Mouse (Mus musculus): ENCODE data around the gene Olfr314.
"Not testable (repeated sequence)": the region's sequence is repeated elsewhere in the genome, so short reads cannot be mapped to it uniquely, and the experiment has no call there.

Gene Olfr314

GRCm38 (mm10) chr11:58782480-58783089 is at the start of gene Olfr314:
Olfr314 (plus strand) TSS chr11:58782952.
- DNase-seq (ENCODE audit: low spot score): no peak

- DNase-seq (ENCODE audit: low spot score): no peak
These were observed 49.4 kb upstream of the Olfr314 start for GRCm38 (mm10) chr11:58733372-58733771.

DNA sequence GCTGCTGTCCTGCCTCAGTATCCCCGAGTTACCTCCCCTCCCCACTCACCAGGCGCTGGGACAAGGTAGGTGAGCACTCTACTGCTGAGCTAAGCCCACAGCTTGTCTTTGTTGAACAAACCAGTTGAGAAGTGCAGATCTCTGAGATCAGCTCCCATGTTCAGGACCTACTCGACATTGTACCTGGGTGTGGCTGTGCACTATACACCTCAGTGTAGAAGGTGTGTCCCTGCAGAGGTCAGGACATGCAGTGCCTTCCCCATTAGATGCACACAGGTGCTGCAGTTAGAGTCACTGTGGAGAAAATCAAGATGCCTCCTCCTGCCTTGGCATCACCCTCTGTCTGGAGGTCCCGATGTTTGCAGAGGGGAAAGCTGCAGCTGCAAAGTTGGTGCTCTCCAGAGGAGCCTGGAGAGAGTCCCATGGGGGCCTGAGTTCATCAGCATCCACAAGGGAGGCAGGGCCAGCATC is 43.9 kb upstream of the Olfr314 start, which contains the start of gene Olfr317:
Olfr317 (minus strand) TSS at position 421 of the 471 bp plus-strand sequence.
- DNase-seq (ENCODE audit: low spot score): no peak

DNA sequence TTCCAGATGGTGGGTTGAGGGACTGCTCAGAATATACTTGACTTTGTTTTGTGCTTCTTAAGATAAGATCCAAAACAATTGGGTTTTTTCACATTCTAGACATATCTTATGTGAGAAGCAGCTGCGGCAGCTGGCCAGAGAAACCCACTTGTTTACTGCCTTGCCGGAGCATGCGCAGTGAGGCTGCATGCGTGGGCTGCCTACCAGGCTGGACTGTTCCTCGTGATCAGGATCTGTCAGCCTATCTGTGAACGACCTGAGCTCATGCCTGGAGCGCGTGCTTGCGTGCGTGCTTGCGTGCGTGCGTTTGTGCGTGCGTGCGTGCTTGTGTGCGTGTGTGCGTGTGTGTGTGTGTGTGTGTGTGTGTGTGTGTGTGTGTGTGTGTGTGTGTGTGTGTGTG is 31.7 kb upstream of the Olfr314 start:
- not testable (repeated sequence) for DNase-seq (ENCODE audit: low spot score)

- no peak for DNase-seq (ENCODE audit: low spot score)
These were observed 30.3 kb upstream of the Olfr314 start, which contains the start of gene Olfr316 for GRCm38 (mm10) chr11:58752434-58752833. Olfr316 (plus strand) TSS chr11:58752734.

DNA sequence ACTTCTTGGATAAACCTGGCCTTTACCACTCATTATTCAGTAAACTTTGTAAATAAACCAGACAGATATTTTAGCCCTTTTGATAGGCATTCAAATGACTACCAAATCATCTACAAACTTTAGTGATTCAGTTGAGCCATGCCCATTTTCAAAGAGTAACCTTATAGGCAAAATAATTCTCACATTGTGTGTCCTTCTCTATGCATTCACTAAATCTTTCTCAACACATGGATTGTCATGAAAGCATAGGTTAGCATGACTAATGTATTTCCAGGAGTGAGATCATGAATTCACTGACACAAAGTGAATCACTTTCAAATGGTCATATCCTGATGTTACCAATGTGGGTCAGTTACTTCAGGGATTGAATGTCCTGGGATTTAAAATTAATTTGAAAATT is 9.9 kb upstream of the Olfr314 start, which contains the start of gene Olfr315:
Olfr315 (plus strand) TSS at position 301 of the 400 bp plus-strand sequence.
- no peak for DNase-seq (ENCODE audit: low spot score)

DNA sequence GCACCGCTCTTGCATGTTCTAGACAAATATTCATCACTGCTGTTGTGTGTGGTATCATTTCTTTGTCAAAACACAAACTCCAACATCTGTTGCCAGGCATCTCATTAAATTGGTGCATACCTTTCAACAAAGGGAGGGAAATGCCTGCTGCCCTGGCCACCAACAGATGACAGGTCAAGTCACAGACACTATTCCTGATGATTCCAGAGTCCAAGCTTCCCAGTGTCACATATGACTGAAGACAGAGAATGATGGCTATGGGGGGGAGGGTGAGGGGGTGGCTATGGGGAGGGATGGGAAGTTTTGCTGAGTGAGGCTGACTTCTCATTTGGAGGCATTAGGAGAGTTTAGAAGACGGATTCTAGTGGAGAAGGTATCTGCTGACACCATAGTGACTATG is 1.4 kb downstream of the Olfr314 start:
- DNase-seq (ENCODE audit: low spot score): no peak

DNA sequence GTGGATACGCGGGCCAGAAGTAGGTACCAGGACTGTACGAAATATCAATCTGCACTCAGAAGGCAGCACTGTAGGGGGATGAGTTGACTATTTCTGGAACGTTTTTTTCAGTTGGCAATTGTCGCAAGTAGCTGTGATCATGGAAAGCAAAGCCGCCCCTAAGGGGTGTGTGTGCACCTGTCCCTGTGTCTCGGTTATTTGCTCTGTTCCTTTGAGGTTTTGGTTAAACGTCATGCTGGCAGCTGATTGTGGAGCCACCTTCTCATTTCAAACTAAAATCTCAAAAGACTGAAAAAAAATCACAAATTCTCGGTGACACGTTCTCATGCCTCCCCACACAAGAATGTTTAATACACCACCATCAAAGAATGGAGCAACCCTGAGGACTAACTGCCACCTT is 4.9 kb downstream of the Olfr314 start:
- DNase-seq (ENCODE audit: low spot score): no peak

DNA sequence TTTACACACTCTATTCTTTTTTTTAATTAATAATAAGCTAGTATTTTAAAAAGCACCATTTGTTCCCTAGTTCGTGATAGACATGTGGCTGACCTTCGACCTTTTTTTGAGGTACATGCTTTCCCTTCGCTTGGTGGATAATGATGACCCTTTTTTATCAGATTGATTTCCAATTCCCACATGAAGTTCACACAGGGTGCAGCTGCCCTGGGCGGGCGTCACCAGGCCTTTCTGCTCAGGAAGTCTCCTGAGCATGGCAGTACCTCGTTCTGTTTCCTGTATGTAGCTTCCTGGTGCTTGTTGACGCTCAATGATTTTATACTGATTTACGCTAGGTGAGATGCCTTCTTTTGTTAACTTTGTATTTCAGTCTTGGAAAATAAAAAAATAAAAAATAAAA is 5.6 kb downstream of the Olfr314 start:
- no peak for DNase-seq (ENCODE audit: low spot score)

GRCm38 (mm10) chr11:58789532-58789931 is 6.8 kb downstream of the Olfr314 start:
- DNase-seq (ENCODE audit: low spot score): no peak

DNA sequence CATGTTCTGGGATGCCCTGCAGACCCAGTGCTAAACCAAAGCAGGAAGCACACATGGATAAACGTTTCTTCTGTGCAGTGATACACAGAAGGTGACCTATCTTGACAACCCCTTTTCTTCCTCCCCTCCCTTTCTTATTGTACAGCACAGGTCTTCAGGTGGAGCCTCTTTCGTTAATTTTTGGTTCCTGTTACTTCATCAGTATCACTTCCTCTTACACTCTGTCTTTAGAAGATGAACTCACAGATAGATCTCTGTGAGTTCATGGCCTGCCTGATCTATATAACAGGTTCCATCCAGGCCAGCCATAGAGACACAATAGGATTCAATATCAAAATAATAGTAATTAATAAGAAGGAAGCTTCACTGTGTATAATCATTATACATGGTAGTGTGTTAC is 7.3 kb downstream of the Olfr314 start:
- no peak for DNase-seq (ENCODE audit: low spot score)

DNA sequence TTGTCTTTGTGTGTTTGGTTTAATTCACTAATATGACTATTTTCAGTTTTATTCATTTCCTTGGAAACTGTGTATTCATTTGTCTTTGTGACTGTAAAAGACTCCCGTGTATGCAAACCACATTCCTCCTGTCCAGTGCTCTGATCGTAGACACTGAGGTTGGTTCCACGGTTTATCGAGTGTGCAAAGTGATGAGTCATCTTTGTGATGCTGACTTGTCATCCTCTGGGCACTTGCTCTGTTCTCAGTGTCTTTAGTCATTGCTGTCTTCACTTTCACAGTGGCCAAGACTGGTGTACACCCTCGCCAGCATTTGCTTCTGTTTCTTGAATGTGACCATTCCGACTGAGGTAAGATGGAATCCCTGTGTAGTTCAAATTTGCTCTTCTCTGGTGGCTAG is 7.9 kb downstream of the Olfr314 start:
- DNase-seq (ENCODE audit: low spot score): no peak

DNA sequence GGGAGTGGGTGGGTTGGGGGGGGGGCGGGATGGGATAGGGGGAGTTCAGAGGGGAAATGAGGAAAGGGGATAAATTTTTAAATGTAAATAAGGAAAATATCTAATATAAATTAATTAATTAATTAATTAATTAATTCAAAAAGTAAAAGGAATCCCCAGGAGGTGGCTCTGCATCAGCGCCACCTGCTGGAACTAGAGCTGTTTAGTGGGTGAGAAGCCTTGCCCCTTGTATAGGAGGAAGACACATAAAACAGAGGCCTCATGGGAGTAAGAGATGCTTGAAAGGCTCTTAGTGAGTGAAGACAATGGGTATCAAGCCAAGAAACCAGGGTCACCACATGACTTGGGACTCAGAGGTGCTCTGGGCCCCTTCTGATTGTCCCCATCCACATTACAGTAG is 13.1 kb downstream of the Olfr314 start:
- DNase-seq (ENCODE audit: low spot score): no peak

- DNase-seq (ENCODE audit: low spot score): no peak
These were observed 14.1 kb downstream of the Olfr314 start for GRCm38 (mm10) chr11:58796850-58797249.

- no peak for DNase-seq (ENCODE audit: low spot score)
These were observed 17.0 kb downstream of the Olfr314 start for GRCm38 (mm10) chr11:58799747-58800146.

DNA sequence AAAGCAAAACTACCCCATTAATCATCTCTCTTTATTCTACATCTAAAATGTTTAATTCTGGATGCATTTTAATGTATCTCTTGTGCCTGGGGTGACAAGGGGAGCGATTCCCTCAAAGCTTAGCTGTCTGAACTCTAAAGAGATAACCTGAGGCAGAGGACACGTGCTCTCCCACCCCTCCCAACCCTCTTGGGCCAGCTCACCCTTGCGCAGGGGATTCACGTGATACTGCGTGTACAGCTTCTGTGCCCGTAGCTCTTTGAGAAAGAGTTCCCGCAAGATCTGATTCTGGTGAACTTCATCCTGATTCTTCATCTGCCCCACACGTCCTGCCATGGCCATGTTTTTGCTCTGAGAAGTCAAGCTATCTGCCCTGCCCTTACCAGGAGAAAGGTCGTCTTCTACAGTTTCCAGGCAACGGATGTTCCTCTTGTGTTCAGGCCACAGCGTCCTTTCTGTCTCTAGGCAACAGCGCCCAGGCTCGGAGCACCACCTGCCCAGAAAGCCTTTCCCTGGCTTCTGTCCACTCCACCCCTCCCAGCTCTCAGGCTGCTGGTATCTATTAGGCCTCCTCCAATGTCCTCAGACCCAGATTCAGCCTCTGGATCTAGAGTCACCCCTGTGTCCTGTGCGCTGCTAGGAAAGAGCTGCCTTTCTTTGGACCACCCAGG is 18.9 kb downstream of the Olfr314 start, which contains the start of gene Fam183b:
Fam183b (minus strand) TSS at position 403 of the 671 bp plus-strand sequence.
- no peak for DNase-seq (ENCODE audit: low spot score)

DNA sequence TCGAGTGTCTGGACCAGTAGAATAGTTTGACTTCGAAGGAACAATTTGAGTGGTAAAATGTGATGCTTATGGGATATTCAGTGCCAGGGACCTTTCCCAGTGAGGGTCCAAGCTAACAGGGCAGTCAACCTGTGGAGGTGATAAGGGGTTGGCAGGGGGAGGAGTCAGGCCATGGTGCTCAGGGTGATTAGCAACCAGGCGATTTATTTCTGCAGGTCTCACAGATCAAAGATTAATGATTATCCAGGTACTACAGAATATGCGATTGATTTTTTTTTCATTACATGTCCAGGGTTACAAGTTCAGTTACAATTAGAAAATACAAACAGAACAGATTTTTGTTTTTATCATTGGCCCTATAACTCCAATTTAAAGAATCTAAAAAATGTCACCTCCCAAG is 21.1 kb downstream of the Olfr314 start:
- no peak for DNase-seq (ENCODE audit: low spot score)

GRCm38 (mm10) chr11:58804393-58804792 is 21.6 kb downstream of the Olfr314 start:
- DNase-seq (ENCODE audit: low spot score): no peak

DNA sequence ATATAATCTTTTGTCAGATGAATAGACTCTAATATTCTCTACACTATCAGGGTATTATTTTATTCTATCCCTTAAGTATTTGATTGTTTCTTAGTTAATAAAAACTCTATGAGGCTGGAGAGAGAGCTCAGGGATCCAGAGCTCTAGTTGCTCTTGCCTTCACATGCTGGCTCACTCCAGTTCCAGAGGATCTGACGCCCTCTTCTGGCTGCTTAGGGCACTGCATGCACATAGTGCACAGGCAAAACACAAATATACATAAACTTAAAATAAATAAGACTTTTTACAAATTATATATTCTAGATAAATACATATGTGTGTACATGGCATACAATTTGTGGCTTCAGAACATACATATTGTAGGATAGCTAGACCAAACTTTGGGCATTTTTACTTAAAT is 29.2 kb downstream of the Olfr314 start:
- DNase-seq (ENCODE audit: low spot score): no peak

- not testable (repeated sequence) for DNase-seq (ENCODE audit: low spot score)
These were observed 31.9 kb downstream of the Olfr314 start, which contains the start of gene Olfr313 for GRCm38 (mm10) chr11:58814700-58815099. Olfr313 (plus strand) TSS chr11:58815000.

DNA sequence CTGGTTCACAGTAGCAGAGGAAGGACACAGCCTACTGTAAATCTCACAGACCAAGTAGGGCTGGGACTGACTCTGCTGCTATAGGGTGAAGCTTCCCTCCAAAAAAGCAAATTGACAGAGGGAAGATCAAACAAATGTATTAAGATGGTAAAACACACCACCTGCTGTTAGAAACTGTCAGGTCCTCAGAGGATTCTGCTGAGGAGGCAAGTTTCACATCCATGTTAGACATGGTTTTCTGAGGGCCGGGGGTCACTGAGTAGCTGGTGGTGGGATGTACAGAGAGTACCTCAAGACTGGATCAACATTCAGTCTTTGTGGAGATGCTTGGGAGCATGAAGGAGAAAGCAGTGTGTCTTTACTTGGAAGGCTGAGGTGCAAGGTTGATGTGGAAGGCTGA is 32.9 kb downstream of the Olfr314 start:
- DNase-seq (ENCODE audit: low spot score): no peak

- DNase-seq (ENCODE audit: low spot score): not testable (repeated sequence)
These were observed 46.2 kb downstream of the Olfr314 start, which contains the start of gene Olfr312 for GRCm38 (mm10) chr11:58828937-58829336. Olfr312 (plus strand) TSS chr11:58829237.

DNA sequence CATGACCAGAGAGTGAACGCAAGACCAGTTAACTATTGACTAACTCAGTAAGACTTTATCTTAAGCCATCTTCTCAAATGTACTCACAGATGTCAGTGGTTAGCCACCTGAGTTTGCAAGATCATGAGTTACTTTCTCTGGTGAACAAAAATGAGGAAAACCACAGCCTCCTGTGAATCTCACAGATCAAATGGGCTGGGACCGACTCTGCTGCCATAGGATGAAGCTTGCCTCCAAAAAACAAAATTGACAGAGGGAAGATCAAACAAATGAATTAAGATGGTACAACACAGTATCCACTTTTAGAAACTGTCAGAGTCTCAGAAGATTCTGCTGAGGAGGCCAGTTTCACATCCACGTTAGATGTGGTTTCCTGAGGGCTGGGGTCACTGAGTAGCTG is 47.0 kb downstream of the Olfr314 start:
- DNase-seq (ENCODE audit: low spot score): no peak
